Mouse (Mus musculus): ENCODE measurements around the gene Rbm20.
"Not testable (repeated sequence)": the region's sequence is repeated elsewhere in the genome, so short reads cannot be mapped to it uniquely, and the experiment has no call there.

Gene Rbm20

DNA sequence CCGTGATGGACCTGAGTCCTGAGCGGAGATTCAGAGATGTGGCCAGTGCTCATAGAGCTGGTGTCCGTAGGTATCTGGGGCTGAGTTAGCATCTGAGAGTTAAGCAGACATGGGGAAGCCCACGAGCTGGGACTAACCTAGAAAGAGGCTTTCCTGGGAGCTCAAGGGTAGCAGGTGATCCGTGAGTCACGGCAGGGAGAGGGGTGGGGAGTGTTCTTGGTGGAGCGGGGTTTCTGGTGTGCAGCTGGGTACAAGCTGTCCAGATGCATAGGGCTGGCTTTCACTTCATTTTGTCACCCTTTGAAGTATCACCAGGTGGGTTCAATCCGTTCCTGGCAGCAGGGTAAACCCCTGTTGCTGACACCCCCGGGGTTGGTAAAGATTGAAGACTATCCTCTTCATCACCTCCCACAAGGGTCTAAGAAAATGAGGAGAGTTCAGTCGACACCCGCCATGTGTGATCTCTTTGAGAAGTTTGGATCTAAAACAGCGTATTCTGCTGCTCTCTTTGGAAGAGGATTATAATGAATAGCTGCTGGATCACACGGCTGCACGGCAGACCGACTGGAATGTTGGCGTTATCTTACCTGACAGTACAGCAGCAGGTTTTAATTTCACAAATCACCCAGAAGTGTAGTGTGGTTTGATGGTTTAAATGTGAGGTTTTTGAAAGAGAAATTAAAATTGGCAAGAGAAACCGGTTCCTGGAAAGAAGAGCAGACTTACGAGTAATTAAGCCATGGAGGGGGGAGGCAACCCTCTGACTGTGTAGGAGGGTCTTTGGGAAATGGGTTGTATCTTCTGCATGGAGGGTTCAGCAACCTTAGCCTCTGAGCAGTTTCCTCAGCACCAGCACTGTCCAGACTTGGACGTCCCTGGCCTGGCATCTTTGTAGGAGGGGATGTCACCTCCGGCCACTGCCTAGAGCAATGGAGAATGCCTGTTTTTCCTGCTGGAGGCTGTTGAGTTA lies 114.9 kb downstream of the Rbm20 start:
- no peak for DNase-seq (ENCODE audit: low spot score)

DNA sequence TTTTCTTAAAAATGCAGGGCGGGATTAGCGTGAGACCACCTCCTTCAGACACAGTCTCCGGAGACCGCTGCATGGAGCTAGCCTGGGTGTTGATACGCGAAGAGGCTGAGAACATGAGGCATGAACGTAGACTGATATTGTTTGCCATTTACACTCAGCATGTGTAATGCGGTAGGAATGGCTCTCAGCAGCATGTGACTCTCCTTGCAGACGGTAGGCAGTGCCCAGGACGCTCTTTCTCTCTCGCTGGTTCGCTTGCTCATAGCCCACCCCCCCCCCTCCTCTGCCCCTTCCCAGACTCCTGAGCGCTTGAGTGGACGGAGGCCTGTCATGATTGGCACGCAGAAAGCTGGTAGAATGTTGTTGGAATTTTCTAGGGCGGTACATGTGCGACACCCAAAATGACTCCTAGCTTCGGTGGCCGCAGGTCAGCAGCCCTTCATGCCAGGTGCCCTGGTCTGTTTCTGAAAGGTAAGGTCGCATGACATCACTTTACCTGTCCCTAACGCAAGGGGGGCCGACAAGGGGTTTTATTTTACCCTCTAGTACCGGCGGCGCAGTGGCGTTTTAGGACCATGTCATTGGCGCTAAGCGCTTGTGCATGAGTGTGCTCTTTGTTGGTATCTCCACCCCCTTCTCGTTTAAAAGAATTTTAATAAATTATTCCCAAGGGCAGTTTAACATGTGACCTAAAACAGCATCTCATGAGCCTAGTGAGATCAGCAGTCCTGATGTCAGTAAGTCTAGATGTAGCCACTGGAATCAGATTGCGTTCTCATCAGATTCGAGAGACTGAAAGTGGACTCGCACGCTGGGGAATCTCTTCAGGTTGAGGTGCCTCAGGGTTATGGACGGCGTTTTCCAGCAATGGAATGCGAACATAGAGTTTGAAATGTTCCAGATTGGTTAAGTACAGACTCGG lies 116.1 kb downstream of the Rbm20 start:
- DNase-seq (ENCODE audit: low spot score) = no peak

- no peak for DNase-seq (ENCODE audit: low spot score)
Measured at GRCm38 (mm10) chr19:53793994-53794890, 117.1 kb downstream of the Rbm20 start.

DNA sequence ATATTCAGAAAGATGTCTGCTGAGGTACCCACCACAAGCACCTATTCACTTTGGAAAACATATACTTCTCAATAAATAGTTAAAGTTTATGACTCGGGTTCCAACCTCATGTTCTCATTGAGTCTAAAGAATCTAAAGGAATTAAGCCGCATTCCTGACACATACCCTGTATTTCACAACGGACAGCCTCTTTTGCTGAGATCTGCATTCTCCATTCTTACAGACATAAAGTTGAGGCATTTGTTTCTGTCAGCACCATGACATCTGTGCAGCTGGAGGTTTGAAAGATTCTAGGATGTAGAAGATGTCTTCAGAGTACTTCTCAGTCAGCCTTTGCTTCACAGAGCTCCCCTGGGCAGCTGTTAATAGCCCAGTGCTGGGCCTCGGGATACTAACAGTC lies 117.9 kb downstream of the Rbm20 start:
- no peak for DNase-seq (ENCODE audit: low spot score)

GRCm38 (mm10) chr19:53796020-53796419 lies 118.9 kb downstream of the Rbm20 start:
- DNase-seq (ENCODE audit: low spot score) = no peak

DNA sequence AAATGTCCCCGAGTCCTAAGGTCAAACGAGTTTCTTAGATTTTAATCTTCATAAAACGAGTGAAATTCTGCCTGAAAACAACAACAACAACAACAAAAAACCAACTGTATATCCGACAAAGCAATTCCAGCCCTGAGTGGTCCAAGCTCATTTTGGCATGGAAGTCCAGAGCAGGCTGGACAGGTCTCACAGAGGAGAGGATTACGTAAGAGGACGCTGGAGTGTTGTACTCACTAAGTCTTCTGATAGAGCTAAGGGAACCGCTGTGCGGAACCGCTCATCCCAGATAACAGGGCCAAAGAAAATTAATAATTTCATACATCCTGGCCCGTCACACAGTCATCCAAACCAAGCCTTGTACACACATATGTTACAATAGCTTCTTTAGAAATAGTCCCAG lies 120.7 kb downstream of the Rbm20 start:
- no peak for DNase-seq (ENCODE audit: low spot score)

- DNase-seq (ENCODE audit: low spot score) = no peak
Measured at GRCm38 (mm10) chr19:53799885-53800284, 122.8 kb downstream of the Rbm20 start.

DNA sequence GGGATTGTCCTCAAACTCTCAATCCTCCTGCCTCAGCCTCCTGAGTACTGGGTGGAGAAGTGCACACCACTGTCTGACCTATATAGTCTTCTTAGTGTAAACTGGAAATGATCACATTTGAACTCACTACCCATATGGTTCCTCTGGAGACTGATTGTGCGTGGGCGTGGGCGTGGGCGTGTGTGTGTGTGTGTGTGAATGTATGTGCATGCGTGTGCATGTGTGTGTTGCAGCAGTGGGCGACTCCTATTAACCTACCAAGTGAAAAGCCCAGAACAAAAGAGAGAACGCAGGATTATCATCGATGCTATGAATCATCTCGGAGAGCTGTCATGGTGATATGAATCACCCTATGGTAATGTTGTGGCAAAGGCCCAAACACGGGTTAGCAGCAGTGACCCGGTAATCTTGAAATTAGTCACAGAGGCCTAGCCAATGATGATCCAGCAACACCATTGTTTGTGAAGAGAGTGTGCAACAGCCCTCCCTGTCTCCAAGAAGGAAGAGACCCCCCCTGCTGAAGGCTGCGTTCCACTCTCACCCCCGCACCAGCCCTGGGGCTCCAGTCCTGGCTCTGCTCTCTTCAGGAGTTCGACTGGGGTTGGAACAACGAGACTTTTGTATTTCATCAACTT lies 123.4 kb downstream of the Rbm20 start:
- peak; percentile 60 for DNase-seq (ENCODE audit: low spot score)

GRCm38 (mm10) chr19:53801380-53801779 lies 124.3 kb downstream of the Rbm20 start:
- DNase-seq (ENCODE audit: low spot score) = no peak

GRCm38 (mm10) chr19:53801789-53802683 lies 124.9 kb downstream of the Rbm20 start:
- no peak for DNase-seq (ENCODE audit: low spot score)

DNA sequence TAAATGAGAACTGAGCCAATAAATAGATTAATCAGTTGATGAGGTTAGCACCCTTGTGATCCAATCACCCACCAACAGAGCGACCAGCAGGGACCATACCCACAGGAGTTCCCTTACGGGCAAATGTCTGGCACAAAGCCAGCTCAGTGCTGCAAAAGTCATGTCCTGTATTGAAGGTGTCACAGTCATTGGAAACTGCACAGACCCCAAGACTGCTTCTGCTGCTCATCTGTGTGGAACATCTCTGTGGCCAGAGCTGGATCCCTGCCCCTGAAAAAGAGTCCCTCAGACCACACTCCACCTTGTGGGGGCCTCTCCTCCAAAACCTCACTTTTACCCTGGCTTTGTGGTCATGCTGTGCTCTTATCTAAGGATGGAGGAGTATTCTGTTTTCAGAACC lies 126.8 kb downstream of the Rbm20 start:
- DNase-seq (ENCODE audit: low spot score) = no peak

DNA sequence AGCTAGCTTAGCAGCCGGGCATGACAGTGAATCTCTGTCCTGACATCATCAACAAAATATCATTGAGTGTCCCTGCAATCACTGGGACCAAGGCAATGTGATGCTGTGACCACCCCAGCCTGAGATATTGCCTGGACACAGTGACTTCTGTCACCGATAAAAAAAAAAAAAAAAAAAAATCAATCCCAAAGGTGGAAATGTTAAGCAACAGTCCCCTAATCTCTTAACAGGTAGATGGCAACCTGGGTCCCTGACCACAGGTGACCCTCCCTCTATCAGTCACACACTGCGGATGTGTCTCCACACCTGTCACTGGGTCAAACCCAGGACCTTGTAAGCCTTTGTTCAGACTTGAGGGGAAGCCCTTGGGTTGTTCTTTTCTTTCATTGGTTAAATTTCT lies 128.0 kb downstream of the Rbm20 start:
- no peak for DNase-seq (ENCODE audit: low spot score)

GRCm38 (mm10) chr19:53806126-53806525 lies 129.0 kb downstream of the Rbm20 start:
- DNase-seq (ENCODE audit: low spot score) = no peak

DNA sequence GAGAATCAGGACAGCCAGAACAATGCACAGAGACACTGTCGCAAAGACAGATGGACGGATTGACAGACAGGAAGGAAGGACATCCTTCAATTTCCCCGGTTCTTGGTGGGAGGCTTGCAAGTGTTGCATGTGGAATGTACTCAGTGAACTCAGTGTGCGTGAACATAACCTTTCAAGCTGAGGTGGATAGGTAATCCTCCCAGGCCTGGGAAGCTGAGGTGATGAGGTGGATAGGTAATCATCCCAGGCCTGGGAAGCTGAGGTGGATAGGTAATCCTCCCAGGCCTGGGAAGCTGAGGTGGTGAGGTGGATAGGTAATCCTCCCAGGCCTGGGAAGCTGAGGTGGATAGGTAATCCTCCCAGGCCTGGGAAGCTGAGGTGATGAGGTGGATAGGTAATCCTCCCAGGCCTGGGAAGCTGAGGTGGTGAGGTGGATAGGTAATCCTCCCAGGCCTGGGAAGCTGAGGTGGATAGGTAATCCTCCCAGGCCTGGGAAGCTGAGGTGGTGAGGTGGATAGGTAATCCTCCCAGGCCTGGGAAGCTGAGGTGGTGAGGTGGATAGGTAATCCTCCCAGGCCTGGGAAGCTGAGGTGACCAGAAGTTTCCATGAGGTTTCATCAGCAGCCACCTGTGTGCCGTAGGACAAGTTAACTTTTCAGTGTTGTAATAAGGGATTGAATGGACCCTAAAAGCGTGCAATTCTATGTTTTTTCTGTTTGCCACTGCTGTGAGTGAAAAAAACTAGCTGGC lies 129.6 kb downstream of the Rbm20 start:
- not testable (repeated sequence) for DNase-seq (ENCODE audit: low spot score)

- DNase-seq (ENCODE audit: low spot score) = no peak
Measured at GRCm38 (mm10) chr19:53807276-53807801, 130.2 kb downstream of the Rbm20 start.

- DNase-seq (ENCODE audit: low spot score) = no peak
Measured at GRCm38 (mm10) chr19:53808041-53808777, 131.1 kb downstream of the Rbm20 start.

- no peak for DNase-seq (ENCODE audit: low spot score)
Measured at GRCm38 (mm10) chr19:53809185-53809861, 132.2 kb downstream of the Rbm20 start.

DNA sequence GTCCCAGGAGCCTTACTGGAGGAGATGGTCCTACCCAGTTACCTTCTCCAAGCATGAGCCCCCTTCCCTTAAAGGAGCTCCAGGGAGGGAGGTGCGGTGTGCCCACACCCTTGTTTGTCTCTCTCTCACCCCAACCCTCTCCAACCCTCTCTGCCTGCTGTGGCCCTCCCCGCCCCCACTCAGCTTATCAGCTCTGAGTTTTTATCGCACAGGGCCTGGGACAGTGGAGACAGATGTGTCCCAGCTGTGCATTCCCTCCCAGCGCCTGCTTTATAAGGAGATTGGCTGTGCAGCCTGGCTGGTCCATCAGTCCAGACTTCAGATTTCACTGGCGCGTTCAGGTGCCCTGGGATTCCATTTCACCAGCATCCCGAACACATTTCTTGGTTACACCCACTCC lies 132.9 kb downstream of the Rbm20 start:
- no peak for DNase-seq (ENCODE audit: low spot score)
